Mouse (Mus musculus): ENCODE results near the gene Prlh.

Prlh gene

GRCm38 (mm10) chr1:90953688-90954087, 780 bp downstream of the Prlh start:
- no peak for DNase-seq (ENCODE audit: low read depth, low spot score)

- DNase-seq (ENCODE audit: low read depth, low spot score) = peak; percentile 89
Observed at GRCm38 (mm10) chr1:90956245-90957096, 3.6 kb downstream of the Prlh start.

GRCm38 (mm10) chr1:90962526-90962925, 9.6 kb downstream of the Prlh start:
- DNase-seq (ENCODE audit: low read depth, low spot score) = no peak

- peak; percentile 56 for DNase-seq (ENCODE audit: low read depth, low spot score)
Observed at GRCm38 (mm10) chr1:90962994-90963393, 10.1 kb downstream of the Prlh start.

- peak; percentile 18 for DNase-seq (ENCODE audit: low read depth, low spot score)
Observed at GRCm38 (mm10) chr1:90967583-90967982, 14.7 kb downstream of the Prlh start.

GRCm38 (mm10) chr1:90968649-90969048, 15.7 kb downstream of the Prlh start:
- no peak for DNase-seq (ENCODE audit: low read depth, low spot score)

- no peak for DNase-seq (ENCODE audit: low read depth, low spot score)
Observed at GRCm38 (mm10) chr1:90969347-90969784, 16.5 kb downstream of the Prlh start, which contains the start of gene Rab17. Gene Rab17 (minus strand): TSS chr1:90969661.

GRCm38 (mm10) chr1:90969881-90970390, 17.0 kb downstream of the Prlh start:
- DNase-seq (ENCODE audit: low read depth, low spot score) = no peak

- DNase-seq (ENCODE audit: low read depth, low spot score) = peak; percentile 97
Observed at GRCm38 (mm10) chr1:90972911-90973573, 20.1 kb downstream of the Prlh start.

- no peak for DNase-seq (ENCODE audit: low read depth, low spot score)
Observed at GRCm38 (mm10) chr1:90973574-90973911, 20.6 kb downstream of the Prlh start.

- DNase-seq (ENCODE audit: low read depth, low spot score) = peak; percentile 99
Observed at GRCm38 (mm10) chr1:90974906-90975649, 22.2 kb downstream of the Prlh start.

GRCm38 (mm10) chr1:90975960-90976359, 23.1 kb downstream of the Prlh start:
- no peak for DNase-seq (ENCODE audit: low read depth, low spot score)

GRCm38 (mm10) chr1:90980638-90981330, 27.9 kb downstream of the Prlh start:
- DNase-seq (ENCODE audit: low read depth, low spot score) = peak; percentile 90

GRCm38 (mm10) chr1:90981346-90981745, 28.4 kb downstream of the Prlh start:
- peak; percentile 71 for DNase-seq (ENCODE audit: low read depth, low spot score)

GRCm38 (mm10) chr1:90995916-90996315, 43.0 kb downstream of the Prlh start:
- no peak for DNase-seq (ENCODE audit: low read depth, low spot score)

- DNase-seq (ENCODE audit: low read depth, low spot score) = no peak
Observed at GRCm38 (mm10) chr1:90997136-90997535, 44.2 kb downstream of the Prlh start.

GRCm38 (mm10) chr1:90997641-90998040, 44.7 kb downstream of the Prlh start:
- DNase-seq (ENCODE audit: low read depth, low spot score) = no peak

- DNase-seq (ENCODE audit: low read depth, low spot score) = peak; percentile 47
Observed at GRCm38 (mm10) chr1:90998268-90998890, 45.5 kb downstream of the Prlh start, which contains the start of gene Lrrfip1. Gene Lrrfip1 (plus strand): TSS chr1:90998737.

- DNase-seq (ENCODE audit: low read depth, low spot score) = peak; percentile 47
Observed at GRCm38 (mm10) chr1:90998891-90999611, 46.1 kb downstream of the Prlh start.
